Mouse (Mus musculus): ENCODE measurements around the gene Bcas1. TPM values are rescaled to one million over a fixed set of nuclear protein-coding genes. Genes with fewer than 3 reads are reported as not detected.
"Not testable (repeated sequence)": the region's sequence is repeated elsewhere in the genome, so short reads cannot be mapped to it uniquely, and the experiment has no call there.

Gene Bcas1
- polyA plus RNA-seq, 1 experiment from 2014 or later: 1.9 TPM

DNA sequence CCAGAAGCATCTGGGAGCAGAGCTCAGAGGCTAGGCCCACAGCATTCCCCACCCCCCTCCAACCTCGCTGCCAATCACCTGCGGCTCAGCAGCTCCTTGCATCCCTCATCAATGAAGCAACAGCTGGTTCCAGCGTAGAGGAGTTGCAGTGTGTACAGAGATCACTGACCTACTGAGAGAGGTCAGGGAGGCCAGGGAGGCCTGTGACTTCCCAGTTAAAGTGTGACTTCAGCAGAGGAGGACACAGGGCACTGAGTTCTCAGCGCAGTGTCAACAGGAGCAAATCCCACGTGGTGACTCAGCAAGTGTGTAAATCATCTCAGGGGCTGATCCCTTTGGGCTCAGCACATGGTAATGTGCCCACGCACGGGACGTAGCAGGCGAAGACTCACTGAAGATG is 32.2 kb upstream of the Bcas1 start:
- Histone ChIP-seq H3K9ac (replicated peaks; ENCODE audit: low read depth, low read length) (no peak overlapping the region), H3K27me3 (replicated peaks; ENCODE audit: control insufficient read depth, insufficient read depth, low read length) (no peaks in the 10 kb centered on the region), H3K27ac (ENCODE audit: low read length) (no peak overlapping the region), H3K9me3 (ENCODE audit: control insufficient read depth, low read length) (no peaks in the 10 kb centered on the region), H3K4me3 (replicated peaks; ENCODE audit: low read length) (no peak overlapping the region), H3K36me3 (ENCODE audit: control insufficient read depth, insufficient read depth) (no peaks in the 10 kb centered on the region), H3K4me2 (ENCODE audit: low read length) (no peak overlapping the region), H3K4me1 (replicated peaks; ENCODE audit: control insufficient read depth, insufficient read depth, low read length) (no peaks in the 10 kb centered on the region)
- 49% methylated on average over 9 of the region's 9 CpGs for WGBS
- ATAC-seq: no peak

- H3K4me3 ChIP-seq (replicated peaks; ENCODE audit: low read length): no peak overlapping the region
- WGBS: 73% methylated on average over 10 of the region's 10 CpGs
- H3K27ac ChIP-seq (ENCODE audit: low read length): no peak overlapping the region
- H3K4me1 ChIP-seq (replicated peaks; ENCODE audit: control insufficient read depth, insufficient read depth, low read length): no peaks in the 10 kb centered on the region
- no peak overlapping the region for H3K4me2 ChIP-seq (ENCODE audit: low read length)
- no peak for ATAC-seq
- no peaks in the 10 kb centered on the region for H3K36me3 ChIP-seq (ENCODE audit: control insufficient read depth, insufficient read depth)
- no peaks in the 10 kb centered on the region for H3K27me3 ChIP-seq (replicated peaks; ENCODE audit: control insufficient read depth, insufficient read depth, low read length)
- no peak overlapping the region for H3K9ac ChIP-seq (replicated peaks; ENCODE audit: low read depth, low read length)
- H3K9me3 ChIP-seq (ENCODE audit: control insufficient read depth, low read length): no peaks in the 10 kb centered on the region
Observed at GRCm38 (mm10) chr2:170459183-170459582, 31.5 kb upstream of the Bcas1 start.

DNA sequence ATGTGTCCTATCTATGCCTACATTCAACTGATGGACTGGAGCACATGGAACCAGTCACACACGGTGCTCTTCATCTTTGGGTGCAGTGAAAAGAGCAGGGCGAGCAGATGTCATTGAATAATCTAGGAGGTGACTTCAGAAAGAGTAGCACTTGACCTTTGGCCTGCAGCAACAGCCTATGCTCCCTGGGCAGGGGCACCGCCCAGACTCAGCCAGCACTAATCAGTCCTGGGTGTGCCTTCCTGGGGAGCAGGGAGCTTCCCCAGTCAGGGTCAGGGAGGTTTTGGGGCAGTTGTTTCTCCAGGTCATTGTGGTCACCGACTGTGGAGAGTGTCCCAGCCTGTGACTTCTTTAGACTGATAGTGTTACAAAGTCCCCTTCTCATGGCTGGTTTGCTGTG is 26.2 kb upstream of the Bcas1 start:
- not testable (repeated sequence) for H3K4me3 ChIP-seq (replicated peaks; ENCODE audit: low read length); H3K27me3 ChIP-seq (replicated peaks; ENCODE audit: control insufficient read depth, insufficient read depth, low read length); H3K27ac ChIP-seq (ENCODE audit: low read length); H3K9ac ChIP-seq (replicated peaks; ENCODE audit: low read depth, low read length); ATAC-seq; H3K4me1 ChIP-seq (replicated peaks; ENCODE audit: control insufficient read depth, insufficient read depth, low read length); H3K9me3 ChIP-seq (ENCODE audit: control insufficient read depth, low read length); H3K4me2 ChIP-seq (ENCODE audit: low read length); H3K36me3 ChIP-seq (ENCODE audit: control insufficient read depth, insufficient read depth)
- WGBS: 78% methylated on average over 3 of the region's 4 CpGs

DNA sequence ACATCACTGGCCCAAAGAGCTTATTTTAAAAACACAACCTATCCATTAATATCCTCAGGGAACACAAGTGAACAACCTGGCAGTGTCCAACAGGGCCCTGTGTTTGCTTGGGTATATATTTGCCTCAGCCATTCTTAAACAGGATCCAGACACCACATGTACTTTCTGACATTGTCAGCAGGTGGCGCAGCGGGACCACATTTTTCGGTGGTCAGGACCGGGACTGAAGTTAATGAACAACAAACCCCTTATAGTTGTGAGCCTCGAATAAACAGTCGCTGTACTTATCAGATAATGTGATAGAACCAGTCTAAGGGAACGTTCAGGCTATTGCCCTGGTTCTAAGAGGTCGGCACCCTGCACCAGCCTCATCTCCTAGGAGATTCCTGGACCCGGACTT is 23.3 kb upstream of the Bcas1 start:
- Histone ChIP-seq H3K27me3 (replicated peaks; ENCODE audit: control insufficient read depth, insufficient read depth, low read length) (no peaks in the 10 kb centered on the region), H3K4me2 (ENCODE audit: low read length) (no peak overlapping the region), H3K9me3 (ENCODE audit: control insufficient read depth, low read length) (no peaks in the 10 kb centered on the region; the same call in 1 of the 2 replicates), H3K9ac (replicated peaks; ENCODE audit: low read depth, low read length) (no peak overlapping the region), H3K4me3 (replicated peaks; ENCODE audit: low read length) (no peak overlapping the region), H3K4me1 (replicated peaks; ENCODE audit: control insufficient read depth, insufficient read depth, low read length) (peaks cover 4% of the 10 kb centered on the region; the same call in 1 of the 2 replicates), H3K36me3 (ENCODE audit: control insufficient read depth, insufficient read depth) (no peaks in the 10 kb centered on the region), H3K27ac (ENCODE audit: low read length) (no peak overlapping the region)
- WGBS: 8% methylated on average over 9 of the region's 9 CpGs
- peak; percentile 75 for ATAC-seq

DNA sequence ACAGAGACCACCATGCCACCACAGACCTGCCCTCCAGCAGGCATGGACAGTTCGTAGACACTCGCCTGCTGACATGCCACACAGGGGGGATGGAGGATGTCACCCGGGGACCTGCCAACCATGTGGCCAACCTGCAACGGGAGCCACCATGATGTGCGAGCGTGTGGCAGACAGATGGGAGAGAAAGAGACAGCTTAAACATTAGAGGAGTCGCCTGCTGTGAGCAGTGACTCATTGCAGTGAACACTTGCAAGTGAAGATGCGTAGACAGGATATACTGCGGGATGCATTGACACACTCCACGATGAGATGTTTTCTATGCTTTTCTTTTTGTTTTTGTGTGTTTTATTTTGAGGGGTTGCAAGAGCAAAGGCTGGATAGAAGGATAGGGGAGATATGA is 20.0 kb upstream of the Bcas1 start:
- Histone ChIP-seq H3K4me2 (ENCODE audit: low read length) (no peak overlapping the region), H3K4me3 (replicated peaks; ENCODE audit: low read length) (no peak overlapping the region), H3K27ac (ENCODE audit: low read length) (no peak overlapping the region), H3K4me1 (replicated peaks; ENCODE audit: control insufficient read depth, insufficient read depth, low read length) (peaks cover 4% of the 10 kb centered on the region; the same call in 1 of the 2 replicates), H3K9me3 (ENCODE audit: control insufficient read depth, low read length) (no peaks in the 10 kb centered on the region; the same call in 1 of the 2 replicates), H3K9ac (replicated peaks; ENCODE audit: low read depth, low read length) (no peak overlapping the region; the same call in 1 of the 2 replicates), H3K36me3 (ENCODE audit: control insufficient read depth, insufficient read depth) (no peaks in the 10 kb centered on the region), H3K27me3 (replicated peaks; ENCODE audit: control insufficient read depth, insufficient read depth, low read length) (no peaks in the 10 kb centered on the region)
- ATAC-seq: no peak
- WGBS: 50% methylated on average over 10 of the region's 10 CpGs

DNA sequence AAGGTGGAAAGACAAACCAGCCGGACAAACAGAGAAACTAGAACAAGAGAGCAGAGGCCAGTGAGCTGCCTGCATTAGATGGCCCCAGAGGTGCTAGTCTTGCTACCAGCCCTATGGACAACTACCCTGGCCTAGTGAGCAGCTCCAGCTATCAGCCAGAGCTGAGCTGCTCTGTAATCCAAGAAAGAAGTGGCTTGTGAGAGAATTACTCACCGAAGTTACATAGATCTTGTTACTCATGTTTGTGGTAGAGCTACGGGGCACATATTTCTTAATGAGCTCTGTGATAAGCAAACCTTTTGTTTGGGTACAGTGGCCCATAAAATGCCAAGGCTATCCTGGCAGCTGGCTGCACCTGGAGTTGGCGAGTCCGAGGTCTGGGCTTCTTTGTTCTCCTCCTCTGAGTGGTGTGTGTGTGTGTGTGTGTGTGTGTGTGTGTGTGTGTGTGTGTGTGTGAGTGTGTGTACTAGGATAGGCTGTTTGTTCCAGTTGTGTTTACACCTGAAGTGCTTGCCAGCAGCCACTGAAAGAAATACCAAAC is 19.3 kb upstream of the Bcas1 start:
- no peak for ATAC-seq
- Histone ChIP-seq H3K4me3 (replicated peaks; ENCODE audit: low read length) (no peak overlapping the region), H3K9ac (replicated peaks; ENCODE audit: low read depth, low read length) (no peak overlapping the region), H3K4me1 (replicated peaks; ENCODE audit: control insufficient read depth, insufficient read depth, low read length) (peaks cover 4% of the 10 kb centered on the region; the same call in 1 of the 2 replicates), H3K9me3 (ENCODE audit: control insufficient read depth, low read length) (no peaks in the 10 kb centered on the region; the same call in 1 of the 2 replicates), H3K27me3 (replicated peaks; ENCODE audit: control insufficient read depth, insufficient read depth, low read length) (no peaks in the 10 kb centered on the region), H3K4me2 (ENCODE audit: low read length) (no peak overlapping the region), H3K27ac (ENCODE audit: low read length) (no peak overlapping the region; the same call in 1 of the 2 replicates), H3K36me3 (ENCODE audit: control insufficient read depth, insufficient read depth) (no peaks in the 10 kb centered on the region)
- WGBS: 33% methylated on average over 5 of the region's 5 CpGs

- Histone ChIP-seq H3K4me2 (ENCODE audit: low read length) (no peak overlapping the region), H3K4me3 (replicated peaks; ENCODE audit: low read length) (no peak overlapping the region), H3K4me1 (replicated peaks; ENCODE audit: control insufficient read depth, insufficient read depth, low read length) (peaks cover 4% of the 10 kb centered on the region; the same call in 1 of the 2 replicates), H3K9ac (replicated peaks; ENCODE audit: low read depth, low read length) (no peak overlapping the region), H3K36me3 (ENCODE audit: control insufficient read depth, insufficient read depth) (no peaks in the 10 kb centered on the region), H3K9me3 (ENCODE audit: control insufficient read depth, low read length) (no peaks in the 10 kb centered on the region; the same call in 1 of the 2 replicates), H3K27me3 (replicated peaks; ENCODE audit: control insufficient read depth, insufficient read depth, low read length) (no peaks in the 10 kb centered on the region), H3K27ac (ENCODE audit: low read length) (no peak overlapping the region)
- 86% methylated on average over 5 of the region's 5 CpGs for WGBS
- no peak for ATAC-seq
Observed at GRCm38 (mm10) chr2:170445861-170446260, 18.2 kb upstream of the Bcas1 start.

DNA sequence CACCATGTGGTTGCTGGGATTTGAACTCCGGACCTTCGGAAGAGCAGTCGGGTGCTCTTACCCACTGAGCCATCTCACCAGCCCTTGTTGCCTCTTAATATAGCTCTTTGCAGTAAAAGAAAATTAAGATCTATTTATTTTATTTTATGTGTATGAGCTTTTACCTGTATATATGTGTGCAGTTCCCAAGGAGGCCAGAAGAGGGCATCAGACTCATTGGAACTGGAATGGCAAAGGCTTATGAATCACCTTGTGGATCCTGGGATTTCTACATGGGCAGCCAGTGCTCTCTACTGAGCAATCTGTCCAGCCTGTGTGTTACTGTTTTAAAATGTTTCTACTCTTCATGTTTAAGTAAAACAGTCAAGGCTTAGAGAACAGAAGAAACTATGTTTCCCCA is 14.9 kb upstream of the Bcas1 start:
- Histone ChIP-seq H3K9ac (replicated peaks; ENCODE audit: low read depth, low read length) (no peak overlapping the region), H3K27me3 (replicated peaks; ENCODE audit: control insufficient read depth, insufficient read depth, low read length) (no peaks in the 10 kb centered on the region), H3K4me1 (replicated peaks; ENCODE audit: control insufficient read depth, insufficient read depth, low read length) (peaks cover 4% of the 10 kb centered on the region; the same call in 1 of the 2 replicates), H3K4me2 (ENCODE audit: low read length) (no peak overlapping the region), H3K4me3 (replicated peaks; ENCODE audit: low read length) (no peak overlapping the region), H3K27ac (ENCODE audit: low read length) (no peak overlapping the region), H3K36me3 (ENCODE audit: control insufficient read depth, insufficient read depth) (no peaks in the 10 kb centered on the region), H3K9me3 (ENCODE audit: control insufficient read depth, low read length) (no peaks in the 10 kb centered on the region)
- 86% methylated on average over 3 of the region's 3 CpGs for WGBS
- ATAC-seq: no peak

GRCm38 (mm10) chr2:170438782-170439181 is 11.1 kb upstream of the Bcas1 start:
- H3K9me3 ChIP-seq (ENCODE audit: control insufficient read depth, low read length): no peaks in the 10 kb centered on the region
- no peak overlapping the region for H3K27ac ChIP-seq (ENCODE audit: low read length)
- H3K27me3 ChIP-seq (replicated peaks; ENCODE audit: control insufficient read depth, insufficient read depth, low read length): no peaks in the 10 kb centered on the region
- no peaks in the 10 kb centered on the region for H3K36me3 ChIP-seq (ENCODE audit: control insufficient read depth, insufficient read depth)
- no peak overlapping the region for H3K9ac ChIP-seq (replicated peaks; ENCODE audit: low read depth, low read length)
- WGBS: 42% methylated on average over 13 of the region's 13 CpGs
- ATAC-seq: no peak
- H3K4me3 ChIP-seq (replicated peaks; ENCODE audit: low read length): no peak overlapping the region
- no peak overlapping the region; the same call in 1 of the 2 replicates for H3K4me2 ChIP-seq (ENCODE audit: low read length)
- 0 out of 2 replicates have a peak, but pooled peaks cover 2% of the 10 kb centered on the region for H3K4me1 ChIP-seq (replicated peaks; ENCODE audit: control insufficient read depth, insufficient read depth, low read length)

DNA sequence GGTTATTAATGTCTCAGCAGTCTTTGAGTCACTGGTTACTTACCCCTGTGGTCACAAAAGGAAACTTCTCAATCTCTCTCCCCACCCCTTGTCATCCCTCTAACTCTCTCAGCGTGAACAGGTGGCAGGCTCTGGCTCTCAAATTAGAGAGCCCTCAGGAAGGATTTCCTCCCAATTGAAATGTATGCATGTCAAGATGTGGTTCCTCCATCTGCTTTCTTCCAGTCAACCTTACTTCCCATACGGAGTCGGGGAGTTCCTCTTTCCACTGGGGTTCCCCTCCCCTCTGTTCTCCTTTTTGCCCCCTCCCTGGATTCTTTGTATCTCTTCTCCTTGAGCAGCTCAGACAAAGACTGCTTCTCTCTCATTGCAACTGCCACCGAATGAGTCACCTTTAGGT is 8.6 kb upstream of the Bcas1 start:
- WGBS: 67% methylated on average over 4 of the region's 4 CpGs
- no peak for ATAC-seq
- no peak overlapping the region for H3K27ac ChIP-seq (ENCODE audit: low read length)
- H3K4me2 ChIP-seq (ENCODE audit: low read length): no peak overlapping the region
- no peaks in the 10 kb centered on the region for H3K27me3 ChIP-seq (replicated peaks; ENCODE audit: control insufficient read depth, insufficient read depth, low read length)
- no peak overlapping the region for H3K9ac ChIP-seq (replicated peaks; ENCODE audit: low read depth, low read length)
- H3K4me1 ChIP-seq (replicated peaks; ENCODE audit: control insufficient read depth, insufficient read depth, low read length): 0 out of 2 replicates have a peak, but pooled peaks cover 2% of the 10 kb centered on the region
- no peak overlapping the region for H3K4me3 ChIP-seq (replicated peaks; ENCODE audit: low read length)
- no peaks in the 10 kb centered on the region for H3K9me3 ChIP-seq (ENCODE audit: control insufficient read depth, low read length)
- H3K36me3 ChIP-seq (ENCODE audit: control insufficient read depth, insufficient read depth): no peaks in the 10 kb centered on the region
